Mouse (Mus musculus) gastrocnemius, postnatal 4 days (tissue): ENCODE results near the gene Gas7. TPM values are rescaled to one million over a fixed set of nuclear protein-coding genes. Genes with fewer than 3 reads are reported as not detected.

Source experiments
- DNase-seq, 2 experiments: peaks; one replicate each; pipeline ENCODE4 v3.0.0; 2021 to 2022; ENCODE audit warnings: low spot score in 2 of 2, mixed read lengths in 2 of 2
- total RNA-seq, 2 experiments: library from RNA; stranded (reverse); gene quantifications; 2 replicates each; pipeline ENCODE4 v1.2.3; 2021

The Gas7 gene
- total RNA-seq, 2 experiments from 2014 or later = 60.5 to 63.7 TPM

DNA sequence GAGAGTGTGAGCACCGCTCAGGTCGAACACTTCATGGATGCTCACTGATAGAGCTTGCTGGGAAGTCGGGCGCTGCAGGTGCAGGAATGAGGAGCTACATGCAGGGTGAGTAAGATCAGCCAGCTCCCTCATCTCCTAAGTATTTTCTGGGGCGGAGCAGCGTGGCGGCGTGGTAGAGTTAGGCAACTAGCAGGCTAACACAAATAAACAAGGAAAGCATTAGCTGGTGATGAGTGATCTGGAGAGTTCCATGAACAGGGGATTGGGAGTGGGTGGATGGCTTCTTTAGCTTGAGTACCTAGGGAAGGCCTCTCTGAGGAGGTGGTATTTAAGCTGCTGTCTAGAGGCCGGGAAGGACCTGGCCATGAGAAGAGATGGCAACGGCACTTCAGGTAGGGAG lies 77.5 kb downstream of the Gas7 start:
- no peak for DNase-seq

DNA sequence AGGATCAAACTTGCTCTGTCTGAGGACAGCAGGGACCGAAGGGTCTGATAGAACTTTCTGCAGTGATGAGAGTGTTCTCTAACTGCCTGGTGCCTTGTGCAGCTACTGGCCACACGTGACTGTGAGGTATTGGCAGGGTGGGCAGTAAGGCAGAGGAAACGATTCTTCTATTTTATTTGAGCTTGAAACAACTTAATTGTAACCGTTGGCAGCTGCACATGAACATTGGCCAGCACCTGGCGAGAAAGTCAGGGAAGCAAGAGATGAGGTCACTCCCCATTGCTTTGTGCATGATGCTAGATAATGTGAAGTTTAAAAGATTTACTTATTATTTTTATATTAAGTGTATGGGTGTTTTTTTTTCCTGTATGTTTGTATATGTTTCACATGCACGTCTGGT lies 77.9 kb downstream of the Gas7 start:
- DNase-seq = no peak

DNA sequence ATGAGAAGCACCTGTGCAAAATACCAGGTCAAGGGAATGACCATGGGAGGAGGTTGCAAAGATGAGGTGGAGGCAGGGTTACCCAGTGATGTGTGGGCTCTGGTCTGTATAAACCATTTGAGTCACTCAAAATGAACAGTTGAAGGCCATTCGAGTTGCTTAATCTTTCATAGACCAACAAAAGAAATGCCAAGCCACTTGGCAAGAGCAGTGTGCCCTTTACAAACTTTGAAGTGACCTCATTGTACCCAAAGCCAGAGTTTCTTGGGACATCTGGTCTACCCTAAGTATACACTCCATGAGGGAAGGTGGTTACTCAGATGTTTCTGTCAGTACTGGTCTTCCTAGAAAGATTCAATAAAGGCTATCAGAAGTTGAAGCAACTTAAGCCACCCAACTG lies 80.5 kb downstream of the Gas7 start:
- no peak for DNase-seq

DNA sequence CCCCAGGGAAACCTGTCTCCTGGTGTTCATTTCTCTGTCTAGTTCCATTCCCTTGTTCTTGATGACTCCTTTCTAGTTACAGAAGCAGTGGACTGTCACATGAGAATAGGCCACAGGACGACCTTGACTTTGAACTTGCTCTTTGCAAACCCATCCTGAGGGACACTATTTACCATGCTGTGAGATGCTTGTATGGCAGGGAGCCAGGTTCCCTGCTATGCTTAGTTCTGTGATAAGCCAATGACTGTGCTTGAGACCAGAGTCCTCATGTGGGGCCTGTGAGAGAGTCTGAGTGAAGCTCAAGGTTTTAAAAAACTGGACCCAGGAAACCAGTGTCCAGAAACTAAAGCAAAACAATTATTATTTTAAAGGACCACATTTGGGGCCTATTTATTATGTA lies 81.2 kb downstream of the Gas7 start:
- DNase-seq = no peak

DNA sequence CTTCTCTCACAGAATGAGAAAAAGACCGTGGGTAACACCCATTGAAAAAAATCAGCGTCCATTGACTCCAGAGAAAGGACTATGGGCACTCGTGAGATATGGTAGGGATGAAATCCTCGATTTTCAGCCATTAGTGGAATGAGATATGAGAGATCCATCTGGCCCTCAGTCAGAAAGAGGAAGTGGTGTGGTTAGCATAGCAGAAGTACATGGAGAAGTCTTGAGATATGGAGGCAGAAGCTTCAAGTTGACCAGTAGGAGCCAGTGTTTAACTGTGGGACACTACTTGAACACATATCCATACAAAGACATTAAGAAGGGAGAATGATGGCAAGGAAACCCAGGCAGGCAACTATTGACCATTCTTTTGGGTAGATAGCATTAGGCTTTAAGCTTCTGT lies 82.1 kb downstream of the Gas7 start:
- DNase-seq = no peak

DNA sequence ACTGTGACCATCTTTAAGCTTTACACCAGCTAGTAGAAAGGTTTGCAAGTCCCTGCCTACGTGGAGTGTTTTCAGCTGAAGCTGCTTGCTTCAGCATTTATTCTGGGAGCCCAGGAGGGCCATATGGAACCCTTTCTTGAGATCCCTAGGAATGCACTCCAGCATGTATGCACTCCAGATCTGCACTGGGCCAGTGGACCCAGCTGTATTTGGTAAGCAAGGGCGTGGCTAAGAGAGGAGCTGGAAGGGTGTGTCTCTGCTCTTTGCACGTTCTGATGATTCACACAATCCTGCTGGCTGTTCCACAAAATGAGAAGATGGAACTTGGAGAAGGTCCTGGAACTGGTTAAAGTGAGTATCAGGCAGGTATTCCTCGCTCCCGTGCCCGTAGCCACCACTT lies 83.3 kb downstream of the Gas7 start:
- DNase-seq = no peak

DNA sequence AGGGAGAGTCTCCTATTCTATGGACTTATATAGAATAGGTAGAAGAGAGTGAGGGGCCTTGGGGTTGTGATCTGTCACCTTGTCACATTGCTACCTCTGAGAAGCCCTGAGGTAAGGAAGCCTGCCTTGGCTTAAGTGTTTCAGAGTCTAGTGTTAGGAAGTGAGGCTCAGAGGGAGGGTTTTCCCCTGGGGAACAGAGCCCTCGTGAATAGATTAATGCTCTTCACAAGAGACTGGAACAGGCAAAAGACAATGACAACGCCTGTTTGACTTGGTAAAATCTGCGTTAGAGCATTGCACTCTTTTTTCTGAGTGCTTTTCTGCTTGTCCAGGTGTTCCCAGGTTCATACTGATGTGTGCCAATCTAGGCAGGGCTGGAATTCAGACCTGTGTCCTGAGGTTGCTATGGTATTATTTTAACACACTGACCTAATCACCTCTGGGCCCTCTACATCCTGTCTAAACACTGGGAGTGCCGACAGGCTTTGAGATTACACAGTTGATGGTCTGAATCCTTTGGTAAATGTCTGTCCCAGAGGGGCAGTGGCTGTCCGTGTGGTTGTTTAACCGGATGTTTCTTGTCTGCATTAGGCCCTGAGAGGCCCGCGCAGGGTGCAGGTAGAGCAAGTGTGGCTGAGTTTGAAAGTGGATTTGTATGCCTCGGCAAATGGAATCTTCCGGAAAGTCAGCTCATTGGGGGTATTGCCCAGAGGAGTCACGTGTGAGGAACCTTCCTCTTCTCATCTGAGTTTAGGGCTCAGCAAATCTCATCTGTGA lies 89.6 kb downstream of the Gas7 start:
- DNase-seq = no peak

DNA sequence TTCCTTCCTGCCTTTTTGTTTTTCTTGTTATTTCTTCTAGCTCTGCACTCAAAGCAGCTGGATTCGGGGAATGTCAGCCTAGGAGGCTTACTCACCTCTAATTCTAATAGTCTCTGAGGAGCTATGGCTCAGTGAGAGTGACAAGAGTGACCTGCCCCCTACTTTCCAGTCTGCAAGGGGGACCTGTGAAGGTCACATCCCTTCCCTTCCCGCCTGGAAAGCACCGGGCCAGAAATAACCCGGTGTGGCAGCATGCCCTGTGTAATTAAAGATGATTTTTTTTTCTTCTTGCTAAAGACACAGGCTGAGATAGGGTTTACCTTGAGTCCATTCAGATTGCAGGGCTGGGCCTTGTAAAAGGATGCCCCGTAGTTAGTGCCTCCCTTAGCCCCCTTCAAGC lies 91.3 kb downstream of the Gas7 start:
- DNase-seq = no peak

DNA sequence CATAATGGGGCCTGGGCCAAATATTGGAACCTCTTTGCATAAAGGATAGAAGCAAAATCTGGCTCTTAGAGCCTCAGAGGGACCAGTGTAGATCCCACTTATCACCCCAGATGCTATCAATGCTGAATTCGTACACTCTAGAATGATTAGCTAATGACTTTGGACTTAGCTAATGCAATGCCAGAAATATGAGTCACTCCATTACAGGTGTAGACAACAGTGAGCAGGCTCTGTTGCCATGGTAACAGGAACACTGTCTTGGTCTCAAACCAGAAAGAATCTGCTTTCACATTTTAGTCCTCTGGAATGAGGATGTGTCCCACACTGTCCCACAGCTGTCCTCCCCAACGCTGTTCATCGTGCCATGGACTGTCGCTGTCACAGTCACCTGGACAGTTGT lies 94.1 kb downstream of the Gas7 start:
- no peak for DNase-seq

DNA sequence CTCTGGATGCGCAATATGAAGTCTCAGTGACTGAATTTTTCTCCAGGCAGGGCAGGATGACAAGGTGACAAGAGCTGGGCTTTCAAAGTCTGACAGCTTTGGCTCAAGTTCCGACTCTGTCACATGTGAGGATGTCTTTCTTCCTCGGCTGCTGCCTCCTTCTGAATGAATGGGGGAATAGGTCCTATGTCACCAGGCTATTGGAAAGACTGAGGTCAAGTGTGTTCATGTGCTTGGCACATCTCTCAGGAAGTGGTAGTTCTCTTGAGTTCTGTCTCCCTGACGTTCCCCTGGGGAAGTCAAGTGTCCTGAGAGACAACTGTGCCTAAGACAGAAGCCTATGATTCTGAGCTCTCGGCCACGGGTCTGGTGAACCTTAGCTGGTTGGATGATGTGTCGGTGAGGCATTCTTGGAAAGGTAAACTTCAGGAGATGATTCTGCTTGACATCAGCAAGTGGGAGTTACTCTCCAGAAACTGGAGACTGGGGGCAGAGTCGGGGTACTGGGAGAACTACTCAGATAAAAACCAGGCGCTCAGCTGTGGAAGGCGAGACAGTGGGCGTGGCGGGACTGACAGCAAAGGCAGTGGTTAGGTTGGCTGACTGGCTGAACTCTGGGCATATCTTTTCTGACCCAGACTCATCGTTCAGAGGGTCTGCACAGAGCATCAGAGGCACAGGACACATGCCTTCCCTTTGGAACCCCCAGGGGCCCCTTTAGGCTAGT lies 94.7 kb downstream of the Gas7 start:
- DNase-seq = no peak

DNA sequence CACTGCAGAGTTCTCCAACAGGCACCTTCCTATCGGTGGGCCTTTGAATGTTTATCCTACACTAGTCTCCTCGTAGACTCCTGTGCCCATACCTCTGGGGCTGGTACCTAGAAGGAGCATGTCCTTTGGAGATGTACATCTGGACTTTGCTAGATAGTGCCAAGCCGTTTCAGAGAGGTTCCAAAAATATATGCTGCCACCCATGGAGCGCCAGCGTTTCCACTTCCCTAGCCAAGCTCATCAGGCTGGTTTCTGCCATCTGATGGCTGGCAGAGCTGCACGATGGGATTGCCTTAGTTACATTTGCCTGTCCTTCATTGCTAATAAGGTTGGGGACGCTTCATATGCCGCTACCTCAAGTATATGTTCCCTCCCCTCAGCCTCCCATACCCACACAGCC lies 97.2 kb downstream of the Gas7 start:
- DNase-seq = no peak

DNA sequence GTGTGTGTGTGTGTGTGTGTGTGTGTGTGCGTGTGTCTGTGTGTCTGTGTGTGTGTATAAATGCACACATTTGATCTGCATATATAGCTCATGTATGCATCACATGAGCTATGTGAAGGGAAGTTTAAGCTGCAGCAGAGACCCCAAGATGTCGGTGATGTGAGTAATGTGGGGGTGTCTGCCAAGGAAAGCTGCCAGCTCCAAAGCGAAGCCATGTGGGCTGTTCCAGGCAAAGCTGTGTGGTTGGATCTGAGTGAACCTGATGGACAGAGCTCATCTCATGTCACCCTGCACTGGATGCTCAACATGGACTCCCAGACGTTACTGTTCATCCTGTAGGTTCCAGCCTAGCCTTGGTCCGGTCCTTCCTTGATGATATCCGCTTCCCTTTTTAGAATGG lies 99.0 kb downstream of the Gas7 start:
- DNase-seq = no peak

DNA sequence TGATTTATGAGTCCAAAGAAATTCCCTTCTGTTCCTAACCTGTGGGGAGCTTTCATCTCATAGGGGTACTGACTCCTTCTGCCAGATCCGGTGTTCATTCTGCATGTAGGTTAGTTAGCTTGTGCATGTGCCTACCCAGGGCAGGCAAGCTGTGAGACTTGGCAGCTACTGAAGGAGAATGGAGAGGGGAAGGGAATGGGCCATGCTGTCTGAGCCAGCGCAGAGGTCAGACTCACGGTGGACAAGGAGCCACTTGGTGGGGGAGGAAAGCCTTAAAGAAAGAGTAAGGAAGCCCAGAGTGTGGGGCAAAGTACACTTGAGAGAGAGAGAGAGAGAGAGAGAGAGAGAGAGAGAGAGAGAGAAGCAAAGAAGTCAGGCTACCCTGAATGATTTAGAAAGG lies 101.1 kb downstream of the Gas7 start:
- DNase-seq = no peak

DNA sequence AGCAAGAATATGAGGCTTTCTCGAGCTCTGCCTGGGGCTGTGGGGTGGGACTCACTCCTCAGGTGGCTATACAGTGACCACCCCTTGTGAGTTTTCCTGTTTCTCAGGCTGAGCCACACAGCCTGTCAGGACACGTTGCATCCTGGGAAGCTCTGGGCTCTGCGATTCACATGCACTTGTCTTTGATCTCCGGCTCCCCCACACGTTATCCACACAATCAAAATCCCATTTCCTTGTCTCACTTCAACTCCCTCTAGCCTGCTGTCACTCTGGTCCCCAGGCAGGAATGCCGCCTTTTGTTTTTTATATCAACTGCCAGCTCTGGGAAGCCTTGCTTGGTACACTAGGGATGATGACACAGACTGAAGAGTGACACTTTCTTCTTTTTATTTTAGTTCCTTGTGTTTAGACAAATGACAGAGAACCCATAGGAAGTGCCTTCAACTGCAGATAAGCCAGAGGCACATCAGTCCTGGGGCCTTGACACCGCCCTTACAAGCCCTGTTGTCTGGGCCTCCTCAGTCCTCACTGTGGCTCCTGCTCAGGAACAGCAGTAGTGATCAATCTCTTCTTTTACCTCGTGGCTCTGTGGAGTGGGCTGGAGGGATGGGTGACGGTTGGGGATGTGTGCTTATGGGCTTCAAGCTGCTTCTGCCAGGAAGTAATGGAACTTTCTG lies 103.7 kb downstream of the Gas7 start:
- DNase-seq = no peak

DNA sequence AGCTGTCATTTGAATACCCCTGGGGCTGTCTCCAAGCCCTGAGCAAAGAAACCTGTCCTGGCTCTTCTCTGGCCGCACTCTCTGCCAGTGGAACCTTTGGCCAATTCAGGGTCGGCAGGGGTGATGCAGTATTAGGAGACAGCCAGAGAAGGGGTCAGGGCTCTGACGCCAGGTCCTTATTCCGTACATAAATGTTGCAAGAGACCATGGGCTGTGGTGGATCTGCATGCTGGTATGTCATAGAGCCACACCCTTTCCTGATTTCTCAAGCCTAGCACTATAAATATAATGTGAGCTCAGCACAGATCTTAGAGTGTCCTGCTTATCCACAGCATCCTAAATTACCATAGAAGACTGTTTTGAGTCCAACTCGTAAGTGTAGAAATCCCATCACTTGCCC lies 104.3 kb downstream of the Gas7 start:
- DNase-seq = no peak

DNA sequence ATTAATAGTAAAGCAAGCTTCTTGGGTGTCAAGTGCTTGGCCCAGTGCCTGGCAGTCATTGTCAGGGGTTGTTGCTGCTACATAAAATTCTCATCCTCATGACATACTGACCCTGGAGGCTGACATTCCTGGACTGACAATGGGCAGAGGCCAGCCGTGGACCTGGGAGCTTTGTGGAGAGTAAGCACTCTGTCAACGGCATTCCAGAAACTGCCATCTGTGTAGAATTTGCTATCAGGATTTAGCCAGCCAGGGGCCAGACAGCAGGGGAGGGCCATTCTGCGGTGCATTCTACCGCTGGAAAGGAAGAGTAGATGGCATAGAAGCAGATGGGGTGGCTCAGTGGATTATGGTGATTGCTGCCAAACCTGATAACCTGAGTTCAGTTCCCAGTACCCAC lies 106.4 kb downstream of the Gas7 start:
- no peak for DNase-seq

DNA sequence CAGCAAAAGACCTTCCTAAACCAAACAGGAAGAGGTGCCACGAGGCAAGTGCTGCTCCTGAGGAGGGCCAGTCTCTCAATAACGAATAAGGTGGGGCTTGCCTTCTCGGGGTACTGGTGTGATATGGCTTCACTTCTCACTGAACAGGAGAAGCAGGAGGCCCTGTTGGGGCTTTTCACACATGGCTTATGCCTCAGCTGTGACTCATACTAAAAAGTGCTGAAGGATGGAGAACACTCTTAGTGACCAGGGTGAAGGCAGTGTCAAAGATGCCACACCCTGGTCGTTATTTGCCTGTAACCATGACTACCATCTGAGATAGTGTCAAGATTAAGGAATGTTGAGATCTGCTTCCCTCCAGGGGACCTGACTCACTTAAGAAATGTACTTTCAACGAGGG lies 107.9 kb downstream of the Gas7 start:
- DNase-seq = no peak

DNA sequence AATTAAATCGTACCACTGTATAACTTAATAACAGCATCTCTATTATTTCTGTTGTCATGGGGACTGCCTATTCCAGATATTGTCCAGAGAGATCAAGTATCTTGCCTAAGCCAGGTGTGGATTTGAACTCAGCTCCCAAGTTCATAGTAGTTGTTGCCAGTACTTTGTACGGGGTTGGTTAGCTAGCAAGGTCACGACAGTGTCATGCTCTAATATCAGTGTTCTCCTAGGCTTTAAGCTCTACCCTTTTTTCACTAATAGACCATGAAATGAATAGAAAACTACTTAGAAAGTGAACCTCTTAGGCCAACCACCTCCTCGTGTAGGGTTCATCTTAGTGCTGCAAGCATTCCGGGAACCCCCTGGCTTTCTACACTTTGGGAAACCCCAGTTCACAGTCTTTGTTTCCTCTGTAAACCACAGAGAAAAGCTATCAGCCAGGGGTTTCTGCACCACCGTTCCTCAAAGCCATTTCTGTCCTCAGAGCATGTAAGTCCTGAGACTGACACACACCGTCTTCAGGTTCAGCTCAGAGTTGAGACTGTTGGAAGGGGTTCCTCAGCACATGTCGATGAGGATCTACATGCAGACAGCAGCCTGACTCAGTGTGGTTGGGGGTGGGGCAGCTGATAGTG lies 108.9 kb downstream of the Gas7 start:
- no peak for DNase-seq

DNA sequence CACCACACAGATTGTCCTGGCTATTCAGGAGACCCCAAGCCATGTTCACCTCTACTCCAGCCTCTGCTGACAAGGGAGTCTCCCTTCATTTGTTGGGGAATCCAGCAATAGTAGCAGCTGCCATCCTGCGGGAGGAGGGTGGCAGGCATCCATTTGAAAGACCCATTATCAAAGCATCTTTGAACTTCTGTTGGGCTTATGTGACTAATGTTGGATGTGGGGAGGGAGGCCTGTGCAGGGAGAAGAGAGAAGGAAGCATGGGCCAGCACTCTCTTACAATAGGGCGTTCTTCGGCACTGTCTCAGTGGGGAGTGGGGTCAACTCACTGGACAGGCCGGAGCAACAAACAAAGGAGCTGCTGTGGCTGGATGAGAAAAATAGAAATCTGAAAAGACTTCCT lies 110.3 kb downstream of the Gas7 start:
- no peak for DNase-seq

DNA sequence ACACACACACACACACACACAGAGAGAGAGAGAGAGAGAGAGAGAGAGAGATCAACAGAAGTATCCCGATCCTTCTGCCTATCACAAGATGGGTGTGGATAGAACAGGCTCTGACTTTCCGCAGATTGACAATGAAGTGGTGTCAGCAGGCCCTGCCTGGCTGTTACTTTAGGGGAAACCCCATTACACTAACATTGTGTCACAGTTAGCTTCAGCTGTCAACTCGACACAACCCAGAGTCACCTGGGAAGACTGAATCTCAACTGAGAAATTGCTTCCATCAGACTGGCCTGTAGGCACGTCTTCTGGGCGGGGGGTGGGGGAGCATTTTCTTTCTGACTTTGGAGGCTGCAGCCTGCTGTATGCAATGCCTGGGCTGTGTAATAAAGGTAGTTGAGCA lies 111.5 kb downstream of the Gas7 start:
- DNase-seq = no peak

DNA sequence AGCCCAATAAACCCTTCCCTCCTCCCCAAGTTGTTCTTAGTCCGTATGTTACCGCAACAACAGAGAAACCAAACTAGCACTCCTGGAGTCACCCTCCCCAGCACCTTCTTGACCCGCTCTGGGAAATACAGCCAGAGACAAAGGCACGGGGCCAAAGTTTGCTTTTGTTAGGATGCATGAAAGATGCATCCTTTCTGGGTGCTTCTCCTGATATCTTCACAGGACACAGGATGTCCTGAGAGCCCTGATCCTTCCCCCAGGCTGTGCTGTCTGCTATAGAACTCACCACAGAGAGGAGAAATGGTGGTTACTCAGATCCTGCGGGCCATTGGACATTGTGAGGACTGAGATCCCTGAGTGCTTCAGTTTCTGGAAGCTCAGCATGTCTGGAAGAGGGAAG lies 111.9 kb downstream of the Gas7 start:
- DNase-seq = no peak

DNA sequence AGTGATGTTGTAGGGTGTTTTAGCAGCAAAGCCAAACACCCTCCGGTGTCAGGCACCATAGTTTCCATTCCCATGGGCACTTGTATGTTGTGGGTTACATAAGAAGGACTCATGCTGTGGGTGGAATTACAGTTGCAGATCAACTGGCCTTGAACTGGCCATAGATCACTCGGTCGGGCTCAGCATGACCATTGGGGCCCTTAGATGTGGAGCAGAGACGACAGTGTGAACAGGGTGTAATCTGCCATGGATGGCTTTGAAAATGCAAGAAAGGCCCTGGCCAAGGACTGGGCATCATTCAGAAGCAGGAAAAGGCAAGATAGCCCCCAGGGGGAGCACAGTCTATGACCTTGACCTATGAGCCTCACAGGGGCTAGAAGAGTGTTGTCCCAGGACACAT lies 112.8 kb downstream of the Gas7 start:
- no peak for DNase-seq
